Mouse (Mus musculus): Measurements from ENCODE around the gene Spocd1.
"Not testable (repeated sequence)": the region's sequence is repeated elsewhere in the genome, so short reads cannot be mapped to it uniquely, and the experiment has no call there.

The Spocd1 gene

GRCm38 (mm10) chr4:129928949-129929348 is at the start of gene Spocd1:
TSS of gene Spocd1 (plus strand) at chr4:129929249.
- no peak for DNase-seq (ENCODE audit: low spot score)

- no peak for DNase-seq (ENCODE audit: low spot score)
Measured at GRCm38 (mm10) chr4:129880615-129881014, 48.4 kb upstream of the Spocd1 start.

DNA sequence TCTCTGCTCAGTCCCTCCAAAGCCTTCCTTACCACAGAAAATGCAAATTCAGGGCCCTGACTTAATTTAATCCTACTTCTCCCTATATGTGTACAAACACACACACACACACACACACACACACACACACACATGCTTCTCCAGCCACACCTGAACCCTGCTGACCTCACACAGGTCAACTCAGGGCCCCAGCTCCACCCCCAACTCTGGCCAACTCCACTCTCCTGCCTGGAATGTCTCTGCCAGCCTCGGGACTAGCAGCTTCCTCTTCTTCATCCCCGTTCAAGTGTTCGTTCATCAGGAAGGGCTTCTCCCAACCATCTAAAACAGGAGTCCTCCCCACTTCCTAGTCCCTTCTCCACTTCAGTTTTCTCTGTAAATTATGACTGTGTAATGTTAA is 47.4 kb upstream of the Spocd1 start:
- DNase-seq (ENCODE audit: low spot score), result no peak

DNA sequence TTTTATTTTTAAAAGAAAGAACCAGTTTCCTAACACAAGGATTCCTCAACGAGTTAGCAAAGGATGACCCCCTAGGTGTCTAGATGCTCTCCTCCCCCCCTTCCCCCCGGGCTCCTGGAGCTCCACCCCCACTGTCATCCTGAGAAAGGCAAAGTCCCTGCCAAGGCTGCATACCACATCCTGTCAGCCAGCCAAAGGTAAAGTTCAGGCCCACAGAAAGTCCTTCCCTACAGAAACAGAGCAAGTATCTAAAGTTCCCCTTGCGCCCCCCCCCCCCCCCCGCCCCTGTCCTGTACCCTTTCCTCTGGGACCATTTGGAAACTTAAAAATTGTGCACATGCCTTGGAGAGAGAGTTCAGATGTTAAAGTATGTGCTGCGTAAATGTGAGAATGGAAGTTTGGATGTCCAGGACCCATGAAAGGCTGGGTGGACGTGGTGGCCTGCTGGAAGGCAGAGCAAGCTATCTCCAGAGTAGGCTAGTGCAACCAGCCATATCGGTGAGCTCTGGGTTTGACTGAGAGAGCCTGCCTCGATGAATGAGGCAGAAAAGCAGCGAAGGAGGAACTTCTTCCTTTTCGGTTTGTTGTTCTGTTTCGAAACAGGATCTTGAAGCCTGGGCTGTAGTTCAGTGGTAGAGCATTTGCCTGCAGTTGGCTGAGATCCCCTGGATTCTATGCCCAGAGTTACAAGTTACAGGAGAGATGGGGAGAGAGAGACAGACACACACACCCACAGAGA is 46.3 kb upstream of the Spocd1 start:
- peak; percentile 29 for DNase-seq (ENCODE audit: low spot score)

- no peak for DNase-seq (ENCODE audit: low spot score)
Measured at GRCm38 (mm10) chr4:129884041-129884930, 44.8 kb upstream of the Spocd1 start.

GRCm38 (mm10) chr4:129889661-129890060 is 39.4 kb upstream of the Spocd1 start:
- no peak for DNase-seq (ENCODE audit: low spot score)

- DNase-seq (ENCODE audit: low spot score), result no peak
Measured at GRCm38 (mm10) chr4:129890094-129890493, 39.0 kb upstream of the Spocd1 start.

DNA sequence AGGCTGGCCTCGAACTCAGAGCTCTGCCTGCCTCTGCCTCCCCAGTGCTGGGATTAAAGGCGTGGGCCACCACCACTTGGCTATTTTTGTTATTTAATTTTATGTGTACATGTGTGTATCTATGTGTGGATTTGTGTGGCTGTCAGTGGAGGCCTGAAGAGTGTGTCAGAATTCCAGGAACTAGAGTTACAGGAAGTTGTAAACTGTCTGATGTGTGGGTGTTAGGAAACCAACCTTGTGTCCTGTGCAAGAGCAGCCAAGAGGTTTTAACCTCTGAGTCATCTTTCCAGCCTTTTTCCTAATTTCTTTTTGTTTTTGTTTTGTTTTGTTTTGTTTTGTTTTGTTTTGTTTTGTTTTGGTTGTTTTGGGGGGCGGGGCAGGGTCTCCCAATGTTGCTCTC is 34.2 kb upstream of the Spocd1 start:
- no peak for DNase-seq (ENCODE audit: low spot score)

GRCm38 (mm10) chr4:129898815-129899214 is 30.2 kb upstream of the Spocd1 start:
- DNase-seq (ENCODE audit: low spot score), result not testable (repeated sequence)

GRCm38 (mm10) chr4:129902394-129902793 is 26.7 kb upstream of the Spocd1 start:
- DNase-seq (ENCODE audit: low spot score), result no peak

GRCm38 (mm10) chr4:129903577-129903976 is 25.5 kb upstream of the Spocd1 start:
- no peak for DNase-seq (ENCODE audit: low spot score)

GRCm38 (mm10) chr4:129905032-129905431 is 24.0 kb upstream of the Spocd1 start:
- DNase-seq (ENCODE audit: low spot score), result no peak

GRCm38 (mm10) chr4:129906016-129906415 is 23.0 kb upstream of the Spocd1 start:
- DNase-seq (ENCODE audit: low spot score), result no peak

DNA sequence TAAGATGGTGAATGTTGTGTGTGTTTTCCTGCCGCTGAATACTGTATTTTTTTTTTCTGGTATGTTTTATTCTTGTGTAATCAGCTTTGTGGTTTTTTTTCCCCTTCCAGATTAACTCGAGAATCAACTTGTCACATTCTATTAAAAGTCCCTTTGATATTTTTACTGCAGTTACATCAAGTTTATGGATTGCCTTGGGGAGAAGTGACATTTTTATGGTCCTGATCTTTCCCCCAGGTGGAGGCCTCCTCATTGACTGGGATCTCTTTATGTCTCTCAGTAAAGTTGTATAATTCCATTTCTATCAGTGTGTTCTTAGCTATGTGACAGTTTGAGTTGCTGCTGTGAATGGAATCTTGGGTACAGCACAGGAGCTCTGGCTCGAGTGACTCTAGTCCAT is 20.2 kb upstream of the Spocd1 start:
- no peak for DNase-seq (ENCODE audit: low spot score)

DNA sequence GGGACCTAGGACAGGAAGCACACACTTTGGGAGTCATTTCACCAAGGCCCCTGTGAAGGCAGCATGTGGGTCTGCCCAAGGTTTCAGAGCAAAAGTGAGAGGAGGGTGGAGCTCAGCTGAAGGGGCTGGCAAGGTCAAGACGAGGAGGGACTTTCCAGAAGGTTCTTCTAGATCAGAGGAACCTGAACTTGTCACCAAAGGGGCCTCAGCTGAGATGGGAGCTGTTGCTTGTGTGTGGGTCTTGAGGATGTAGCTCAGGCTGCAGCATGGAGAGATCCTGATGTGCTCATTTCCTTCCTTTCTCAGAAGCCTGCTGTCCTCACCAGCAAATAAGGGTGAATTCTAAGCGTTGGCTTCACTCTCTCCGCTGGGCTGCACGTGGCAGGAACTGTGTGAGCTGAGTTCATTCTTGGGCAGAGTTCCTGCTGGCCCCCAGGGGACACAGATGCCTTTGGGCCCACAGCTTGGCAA is 19.8 kb upstream of the Spocd1 start:
- DNase-seq (ENCODE audit: low spot score), result no peak

GRCm38 (mm10) chr4:129912998-129913397 is 16.1 kb upstream of the Spocd1 start:
- no peak for DNase-seq (ENCODE audit: low spot score)

- DNase-seq (ENCODE audit: low spot score), result no peak
Measured at GRCm38 (mm10) chr4:129913761-129914644, 15.0 kb upstream of the Spocd1 start.

- no peak for DNase-seq (ENCODE audit: low spot score)
Measured at GRCm38 (mm10) chr4:129914686-129915085, 14.4 kb upstream of the Spocd1 start.

DNA sequence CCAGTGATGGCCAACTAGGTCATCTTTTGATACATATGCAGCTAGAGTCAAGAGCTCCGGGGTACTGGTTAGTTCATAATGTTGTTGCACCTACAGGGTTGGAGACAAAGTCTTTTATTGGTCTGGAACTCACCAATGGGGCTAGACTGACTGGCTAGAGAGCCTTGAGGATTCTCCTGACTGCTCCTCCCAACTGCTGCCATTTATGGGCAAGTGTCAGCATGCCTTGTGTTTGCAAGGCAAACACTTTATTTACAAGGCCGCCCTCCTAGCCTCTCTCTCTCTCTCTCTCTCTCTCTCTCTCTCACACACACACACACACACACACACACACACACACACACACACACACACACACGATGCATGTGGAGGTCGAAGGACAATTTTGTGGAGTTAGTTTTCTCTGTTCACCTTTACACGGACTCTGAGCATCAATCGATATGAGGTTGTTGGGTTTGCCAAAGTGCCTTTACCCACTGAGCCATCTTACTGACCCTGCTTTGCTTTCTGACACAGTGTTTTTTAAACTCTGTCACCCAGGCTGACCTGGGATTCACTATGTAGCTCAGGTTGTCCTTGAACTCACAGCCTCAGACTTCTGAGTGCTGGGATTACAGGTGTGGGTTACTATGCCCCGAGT is 13.6 kb upstream of the Spocd1 start:
- DNase-seq (ENCODE audit: low spot score), result no peak

DNA sequence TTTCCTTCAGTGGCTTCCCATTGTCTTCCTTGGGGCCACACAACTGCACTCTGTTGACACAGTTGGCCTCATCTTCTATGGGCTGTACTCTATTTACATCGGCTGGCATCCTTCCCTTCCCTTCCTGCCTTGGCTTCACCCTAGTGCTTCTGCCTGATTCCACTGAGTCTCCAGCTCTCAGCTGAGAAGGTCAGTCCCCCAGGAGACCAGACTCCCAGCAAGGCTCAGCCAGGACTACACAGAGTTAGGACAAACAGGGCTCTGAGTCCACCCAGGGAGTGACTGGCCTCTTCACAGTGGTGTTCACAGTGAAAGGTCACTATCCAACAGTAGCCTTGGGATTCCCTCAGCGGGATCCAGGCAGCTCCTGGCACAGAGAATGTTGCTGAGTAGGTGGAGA is 12.9 kb upstream of the Spocd1 start:
- DNase-seq (ENCODE audit: low spot score), result no peak

DNA sequence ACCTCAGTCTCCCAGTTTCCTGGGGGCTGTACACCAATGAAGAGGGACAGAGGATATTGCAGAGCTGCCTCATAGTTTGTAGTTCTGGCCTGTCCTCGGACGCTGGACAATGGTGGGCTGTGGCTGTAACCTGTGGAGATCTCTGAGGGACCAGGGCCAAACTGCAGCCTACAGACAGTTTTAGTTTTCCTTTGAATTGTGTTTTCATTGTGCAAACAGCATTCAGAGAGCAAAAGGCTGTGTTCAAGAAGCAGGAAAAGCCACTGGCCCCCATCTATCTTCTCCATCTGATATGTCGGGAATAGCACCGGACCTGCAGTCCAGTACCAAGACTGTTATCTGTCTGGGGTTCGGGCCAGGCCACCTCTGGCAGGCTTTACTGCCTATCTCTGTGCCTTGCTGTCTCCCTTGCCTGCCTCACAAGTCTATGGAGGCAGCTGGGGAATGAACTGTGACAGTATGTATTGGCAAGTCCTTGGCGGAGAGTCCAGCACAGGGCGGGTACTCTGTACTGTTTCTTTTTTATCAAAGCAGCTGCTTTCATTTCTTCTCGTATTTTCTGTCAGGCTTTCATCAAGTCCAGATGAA is 11.9 kb upstream of the Spocd1 start:
- no peak for DNase-seq (ENCODE audit: low spot score)
